Mouse (Mus musculus) telencephalon, adult 2 months (tissue): ENCODE data around the gene Csf1.
"Not testable (repeated sequence)": the region's sequence is repeated elsewhere in the genome, so short reads cannot be mapped to it uniquely, and the experiment has no call there.

Experiments used
- DNase-seq: peaks from one replicate; pipeline ENCODE4 v3.0.0-alpha.2; 2011; ENCODE audit warnings: low read depth, low spot score

Csf1 gene

DNA sequence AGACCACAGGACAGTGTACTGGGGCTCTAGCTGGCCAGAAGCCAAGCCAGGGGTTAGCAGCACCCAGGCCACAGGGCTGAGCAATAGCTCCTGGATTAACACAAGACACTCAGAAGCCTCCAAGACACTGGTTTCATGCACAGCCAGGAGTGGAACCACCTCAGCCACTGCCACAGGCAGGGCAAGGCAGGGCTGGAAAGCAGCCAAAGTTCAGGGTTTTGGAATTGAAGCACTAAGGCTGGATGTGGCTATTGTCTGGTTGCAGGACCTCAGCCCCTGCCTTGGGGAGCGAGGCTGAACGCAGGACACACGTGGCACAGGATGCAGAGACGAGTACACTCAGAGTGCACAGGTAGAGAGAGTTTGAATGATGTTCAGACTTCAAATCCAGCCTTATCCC lies 10.8 kb downstream of the Csf1 start:
- no peak for DNase-seq

DNA sequence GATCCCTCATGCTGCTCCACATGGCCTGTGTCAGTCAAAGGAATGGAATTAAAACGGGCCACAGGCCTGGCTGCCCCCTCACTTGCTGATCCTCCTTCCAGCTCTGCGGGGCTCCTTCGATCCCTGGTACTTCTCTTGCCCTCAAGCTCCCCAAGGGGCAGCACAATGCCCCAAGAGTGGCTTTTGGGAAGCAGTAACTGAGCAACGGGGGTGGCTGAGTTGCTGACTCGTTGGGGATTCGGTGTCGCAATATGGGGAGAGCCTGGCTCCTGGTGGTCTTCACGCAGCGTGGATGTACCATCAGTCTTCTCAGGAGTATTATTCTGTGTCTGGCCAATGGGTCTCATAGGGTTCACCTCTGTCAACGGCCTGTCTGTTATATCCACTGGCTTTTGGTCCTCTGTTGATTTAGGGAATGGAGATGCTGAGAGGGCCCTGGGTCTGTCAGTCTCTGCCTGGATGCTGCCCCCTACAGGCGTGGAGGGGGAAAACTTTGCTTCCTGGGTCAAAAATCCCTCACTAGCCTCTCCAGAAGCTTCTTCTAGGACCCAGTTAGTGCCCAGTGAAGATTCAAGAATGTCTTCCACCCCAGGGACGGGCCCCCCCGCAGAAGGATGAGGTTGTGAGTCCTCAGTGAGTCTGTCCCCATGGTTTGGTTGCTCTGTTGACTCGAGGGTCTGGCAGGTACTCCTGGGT lies 11.9 kb downstream of the Csf1 start:
- DNase-seq = no peak

DNA sequence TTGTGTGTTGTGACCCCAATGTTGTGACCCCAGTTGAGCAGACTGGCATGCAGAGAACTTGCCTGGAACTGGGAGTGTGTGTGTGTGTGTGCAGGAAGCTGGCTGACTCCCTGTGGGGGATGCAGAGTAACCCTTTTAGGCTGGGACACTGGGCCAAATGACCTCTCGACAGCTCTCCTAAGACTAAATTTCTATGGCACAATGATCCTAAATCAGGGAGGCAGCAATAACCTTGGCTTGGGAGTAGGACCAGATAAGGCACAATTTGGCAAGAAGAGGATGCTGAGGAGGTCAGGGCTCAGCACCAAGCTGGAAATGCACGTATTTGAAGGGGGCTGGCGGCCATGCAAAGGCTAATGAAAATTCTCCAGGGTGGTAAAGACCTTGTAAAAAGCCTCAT lies 14.2 kb downstream of the Csf1 start:
- no peak for DNase-seq

DNA sequence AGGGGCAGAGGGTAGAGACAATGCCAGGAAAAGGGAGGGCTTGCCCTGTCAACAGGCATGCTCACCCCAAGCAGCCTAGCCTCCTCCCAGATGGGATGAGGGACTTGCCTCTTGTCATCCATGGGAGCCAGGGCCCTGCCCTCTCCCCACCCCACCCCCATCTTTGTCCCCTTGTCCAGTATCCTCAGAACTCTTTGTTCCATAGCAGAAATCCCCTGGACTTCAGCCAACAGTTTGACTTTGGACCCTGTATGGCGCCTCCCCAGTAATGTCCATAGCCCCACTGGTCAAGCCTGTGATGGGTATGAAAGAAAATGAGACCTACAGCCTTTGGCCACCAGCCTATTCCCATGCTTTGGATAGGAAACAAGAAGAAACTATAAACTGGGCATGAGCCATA lies 16.6 kb downstream of the Csf1 start:
- DNase-seq = no peak

DNA sequence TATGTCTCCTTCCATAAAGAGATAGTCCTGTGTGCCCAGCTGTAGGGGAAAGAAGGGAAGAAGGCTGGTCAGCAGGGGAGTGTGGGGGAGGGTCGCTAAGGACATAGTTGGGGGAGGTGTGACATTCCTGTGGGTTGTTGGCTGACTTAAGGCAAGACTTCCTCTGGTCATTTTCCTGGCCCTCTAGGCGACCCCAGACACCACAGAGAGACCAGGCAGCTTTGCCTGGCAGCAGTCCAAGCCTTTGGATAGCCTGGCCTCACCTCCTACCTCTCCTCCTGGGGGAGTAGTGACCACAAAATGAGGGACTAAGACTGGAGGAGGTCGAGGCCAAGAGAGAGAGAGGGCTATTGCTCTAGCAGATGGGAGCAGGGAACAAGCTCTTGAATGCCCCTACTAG lies 17.2 kb downstream of the Csf1 start:
- no peak for DNase-seq

DNA sequence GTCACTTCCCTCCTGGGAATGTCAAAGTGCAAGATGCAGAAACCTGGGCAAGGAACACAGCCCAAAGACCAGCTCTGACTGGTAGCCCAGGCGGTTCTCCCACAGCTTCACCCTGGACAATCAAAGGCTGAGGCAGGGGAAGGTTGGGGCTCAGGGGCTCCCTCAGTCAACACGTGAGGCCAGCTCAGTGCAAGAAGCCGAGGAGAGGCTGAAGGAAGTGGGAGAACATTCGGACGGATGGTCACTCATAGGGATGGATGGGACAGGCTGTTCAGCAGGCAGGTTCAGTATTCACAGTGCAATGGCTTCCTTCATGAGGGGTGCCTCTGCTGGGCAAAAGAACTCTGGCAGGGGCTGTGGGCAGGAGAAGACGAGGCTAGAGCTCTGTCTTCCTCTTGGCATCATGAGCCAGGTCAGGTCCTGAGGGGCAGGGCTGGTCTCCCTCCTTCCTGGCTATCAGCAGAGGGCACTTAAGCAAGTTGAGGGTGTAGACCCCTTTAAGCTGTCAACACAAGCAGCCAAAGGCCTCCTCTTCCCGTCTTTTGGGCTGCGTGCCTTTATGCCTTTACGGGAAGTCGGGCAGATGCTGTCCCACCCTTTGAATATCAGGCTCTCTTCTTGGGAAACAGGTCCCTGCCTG lies 18.1 kb downstream of the Csf1 start:
- DNase-seq = no peak

DNA sequence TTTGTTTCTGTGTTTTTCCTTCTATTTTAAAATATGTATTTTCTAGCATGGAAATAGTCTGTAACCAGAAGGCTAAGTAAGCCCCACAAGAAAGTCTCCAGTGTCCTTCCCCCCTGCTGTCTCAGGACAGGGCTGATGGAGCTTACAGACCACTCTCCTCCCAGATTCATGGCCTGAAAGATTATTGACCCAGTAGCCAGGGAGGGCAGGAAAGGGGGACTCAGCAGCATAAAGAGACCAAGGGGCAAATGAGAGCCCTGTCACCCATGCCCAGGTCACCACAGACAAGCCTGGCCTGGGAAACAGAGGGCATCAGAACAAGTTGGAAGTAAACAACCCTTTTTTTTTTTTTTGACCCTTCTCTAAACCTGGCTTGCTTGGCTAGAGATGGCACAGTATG lies 18.9 kb downstream of the Csf1 start:
- DNase-seq = no peak

DNA sequence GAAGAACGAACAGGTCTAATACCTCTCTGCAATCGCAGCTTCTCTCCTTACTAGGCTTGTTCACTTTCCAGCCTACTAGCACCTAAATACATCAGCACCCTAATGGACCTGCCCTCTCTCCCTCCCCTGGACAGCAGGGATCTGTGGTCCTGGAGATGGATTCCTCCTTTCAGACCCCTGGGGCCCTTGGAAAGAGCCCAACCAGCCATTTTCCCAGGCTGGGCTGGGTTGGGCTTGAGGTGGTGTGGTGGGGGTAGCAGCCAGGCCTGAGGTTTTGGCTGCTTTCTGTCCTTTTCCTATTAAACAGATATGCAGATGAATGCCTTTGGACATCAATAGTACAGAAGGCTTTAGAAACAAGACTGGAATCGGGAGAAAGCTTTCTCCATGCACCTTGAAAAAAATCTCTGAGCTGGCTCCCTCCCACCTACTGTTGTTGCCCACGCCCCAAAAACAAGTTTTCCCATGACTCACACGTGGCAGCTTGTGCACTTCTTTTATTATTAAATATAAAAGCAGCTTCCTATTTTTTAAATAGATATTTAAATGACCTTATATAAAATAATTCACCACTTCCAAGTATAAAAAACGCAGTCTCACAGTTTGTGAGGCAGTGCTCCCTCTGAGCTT lies 19.6 kb downstream of the Csf1 start:
- DNase-seq = peak; percentile 42

DNA sequence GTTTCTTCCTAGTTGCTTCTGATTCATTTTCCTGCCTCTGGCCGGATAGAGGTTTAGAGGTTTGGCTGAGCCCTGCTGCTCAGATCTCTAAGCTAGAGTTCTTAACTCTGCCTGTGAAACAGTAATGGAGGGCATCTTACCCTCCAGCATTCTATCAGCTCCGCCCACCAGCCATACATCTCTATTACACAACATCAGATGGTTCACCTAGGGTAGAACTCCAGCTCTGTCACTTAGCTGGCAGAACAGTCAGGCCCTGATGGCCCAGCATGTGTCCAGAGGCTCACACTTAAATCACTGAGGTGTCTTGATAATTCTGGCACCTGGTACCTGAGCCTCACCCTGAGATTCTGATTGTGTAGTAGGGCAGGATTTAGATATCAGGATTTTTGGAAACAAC lies 20.3 kb downstream of the Csf1 start:
- DNase-seq = no peak

DNA sequence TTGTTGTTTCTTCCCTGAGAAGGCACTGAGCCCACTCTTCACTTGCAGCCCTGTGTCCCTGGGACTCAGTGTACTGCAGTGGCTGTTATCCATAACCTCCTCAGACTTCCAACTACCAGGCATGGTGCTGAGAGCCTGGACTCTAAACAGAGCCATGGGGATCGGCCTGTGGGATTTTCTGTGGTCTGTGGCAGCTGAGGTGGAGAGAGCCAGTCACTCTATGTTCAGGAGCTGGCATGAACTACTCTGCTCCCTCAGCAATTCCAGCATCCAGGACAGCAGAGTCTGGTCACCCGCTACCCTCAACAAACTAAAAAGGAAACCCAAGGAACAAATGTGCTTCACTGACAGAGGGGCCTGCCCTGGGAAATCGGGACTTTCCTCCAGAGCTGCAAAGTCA lies 20.8 kb downstream of the Csf1 start:
- no peak for DNase-seq

DNA sequence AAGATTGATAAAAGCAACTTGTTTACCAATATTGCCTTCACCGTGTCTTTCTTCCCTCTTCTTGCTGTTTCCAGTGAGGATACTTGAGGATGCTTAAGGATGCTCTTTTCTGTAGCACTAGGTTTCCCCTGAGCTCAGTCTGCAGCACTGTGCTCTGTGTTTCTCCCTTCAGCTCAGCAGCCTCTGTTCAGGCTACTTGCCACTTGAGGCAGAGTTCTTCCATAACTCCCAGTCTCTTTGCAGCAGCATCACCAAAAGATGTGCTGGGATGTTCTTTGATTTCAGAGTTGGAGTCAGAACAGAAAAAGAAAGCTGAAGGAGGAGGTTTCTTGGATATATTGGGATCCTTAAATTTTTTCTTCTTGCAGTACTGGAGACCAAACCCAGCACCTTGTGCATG lies 21.6 kb downstream of the Csf1 start:
- DNase-seq = no peak

DNA sequence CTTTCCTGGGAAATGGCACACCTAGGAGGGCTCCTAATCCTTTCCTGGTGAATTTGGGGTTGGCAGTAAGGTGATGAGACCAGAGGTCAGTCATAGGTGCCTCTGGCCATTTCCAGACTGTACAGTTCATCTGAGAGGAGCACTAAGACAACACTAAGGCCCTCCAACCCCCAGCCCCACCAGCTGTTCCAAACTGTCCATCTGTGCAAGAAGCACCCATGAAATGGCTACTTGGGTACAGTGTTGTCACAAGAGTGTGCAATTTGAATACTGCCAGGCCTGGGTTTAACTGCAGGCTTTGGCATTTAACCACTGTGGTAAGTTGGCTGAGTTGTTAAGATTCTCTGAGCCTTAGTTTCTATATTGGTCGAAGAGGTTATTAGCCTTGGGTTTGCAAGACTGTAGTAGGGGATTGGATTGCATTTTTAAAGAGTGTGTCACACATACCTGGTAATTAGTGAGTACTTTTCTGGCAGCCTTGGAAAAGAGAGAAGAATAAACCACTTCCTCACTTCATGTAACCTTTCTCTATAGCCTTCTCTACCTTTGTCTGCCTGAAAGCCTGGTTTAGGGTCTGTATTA lies 22.6 kb downstream of the Csf1 start:
- DNase-seq = no peak

DNA sequence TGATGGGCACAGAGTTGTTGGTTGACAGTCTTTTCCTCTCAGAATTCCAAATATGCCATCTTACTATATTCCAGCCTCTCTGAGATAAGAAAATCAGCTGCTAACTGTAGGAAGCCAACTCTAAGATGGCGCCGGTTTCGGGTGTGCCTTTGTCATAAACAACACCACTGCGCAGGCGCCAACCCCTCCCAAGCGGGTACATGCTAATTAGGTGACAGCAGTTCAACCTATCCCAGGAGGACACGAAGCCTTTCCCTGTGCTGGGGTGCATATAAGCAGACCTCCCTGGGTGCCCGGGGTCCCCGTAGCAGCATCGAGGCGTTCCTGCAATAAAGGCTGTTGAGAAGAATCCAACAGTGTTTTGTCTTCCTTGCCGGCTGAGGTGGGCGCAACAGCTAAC lies 24.6 kb downstream of the Csf1 start:
- DNase-seq = not testable (repeated sequence)

DNA sequence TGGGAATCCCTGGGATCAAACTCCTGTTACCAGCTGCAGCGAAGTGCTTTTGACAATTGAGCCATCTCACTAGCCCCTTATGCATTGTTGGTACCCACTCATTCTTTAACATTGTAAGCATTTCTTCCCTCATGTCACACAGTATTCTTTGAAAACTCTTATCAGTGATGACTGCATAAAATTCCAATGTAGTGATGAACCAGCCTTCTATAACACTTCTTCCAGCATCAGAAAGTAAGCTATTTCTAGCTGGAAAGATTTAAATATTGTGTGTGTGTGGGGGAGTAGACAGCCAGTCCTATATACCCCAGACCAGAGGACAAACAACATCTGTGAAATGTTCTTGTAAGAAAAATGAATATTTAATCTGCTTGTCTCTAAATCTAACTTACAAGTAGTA lies 26.9 kb downstream of the Csf1 start:
- no peak for DNase-seq

DNA sequence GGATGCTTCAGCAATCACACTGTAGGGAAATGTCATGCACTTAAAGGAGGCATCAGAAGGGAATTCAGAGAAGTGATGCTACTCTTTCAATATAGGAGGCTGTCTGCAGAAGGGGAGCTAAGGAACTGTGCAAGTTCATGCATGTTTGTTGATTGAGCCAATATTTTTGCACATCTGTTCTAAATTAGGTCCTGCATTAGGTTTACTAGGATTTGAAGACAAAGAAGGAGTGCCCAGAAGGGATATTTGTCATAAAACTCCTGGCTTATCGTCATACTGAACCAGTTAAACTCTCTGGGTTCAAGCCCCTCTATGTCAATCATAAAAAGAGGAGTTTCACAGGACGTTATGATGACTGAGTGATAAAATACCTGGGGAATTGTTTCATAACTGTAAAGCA lies 30.0 kb downstream of the Csf1 start:
- no peak for DNase-seq

DNA sequence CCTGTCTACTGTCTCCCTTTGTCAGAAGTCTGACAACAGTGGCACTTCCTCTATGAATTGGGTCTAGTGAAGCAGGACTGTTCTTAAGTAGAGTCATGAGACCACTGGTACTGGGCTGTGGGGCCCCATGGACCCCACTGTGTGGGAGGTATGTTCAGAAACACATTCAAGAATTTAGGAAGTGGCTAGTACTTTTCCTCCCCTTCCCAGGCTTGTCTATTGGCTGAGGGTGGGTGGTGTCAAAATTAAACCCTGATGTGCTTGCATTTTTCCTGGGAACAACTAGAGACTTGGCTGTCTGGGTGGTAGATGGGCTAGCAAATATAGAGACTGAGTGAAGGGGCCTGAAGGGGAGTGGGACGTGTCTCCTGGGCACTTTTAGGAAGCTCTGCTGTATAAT lies 31.8 kb downstream of the Csf1 start:
- DNase-seq = no peak

DNA sequence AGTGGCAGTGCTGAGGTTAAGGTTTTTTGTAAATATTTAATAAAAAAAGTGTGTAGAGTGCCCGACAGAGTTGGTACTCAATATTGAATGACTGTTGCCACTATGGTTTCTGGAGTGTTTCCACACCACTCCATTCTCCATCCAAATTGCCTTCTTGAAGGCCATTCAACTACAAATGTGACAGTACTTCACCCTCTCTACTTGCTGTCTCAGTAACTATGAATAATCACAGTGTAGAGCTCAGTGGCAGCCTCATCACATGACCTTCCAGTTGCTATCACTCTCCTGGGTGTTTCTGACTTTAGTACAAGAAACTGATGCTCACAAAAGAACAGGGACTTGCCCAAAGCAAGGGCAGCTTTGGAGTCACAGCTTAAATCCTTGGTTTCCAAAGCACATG lies 44.3 kb downstream of the Csf1 start:
- no peak for DNase-seq

DNA sequence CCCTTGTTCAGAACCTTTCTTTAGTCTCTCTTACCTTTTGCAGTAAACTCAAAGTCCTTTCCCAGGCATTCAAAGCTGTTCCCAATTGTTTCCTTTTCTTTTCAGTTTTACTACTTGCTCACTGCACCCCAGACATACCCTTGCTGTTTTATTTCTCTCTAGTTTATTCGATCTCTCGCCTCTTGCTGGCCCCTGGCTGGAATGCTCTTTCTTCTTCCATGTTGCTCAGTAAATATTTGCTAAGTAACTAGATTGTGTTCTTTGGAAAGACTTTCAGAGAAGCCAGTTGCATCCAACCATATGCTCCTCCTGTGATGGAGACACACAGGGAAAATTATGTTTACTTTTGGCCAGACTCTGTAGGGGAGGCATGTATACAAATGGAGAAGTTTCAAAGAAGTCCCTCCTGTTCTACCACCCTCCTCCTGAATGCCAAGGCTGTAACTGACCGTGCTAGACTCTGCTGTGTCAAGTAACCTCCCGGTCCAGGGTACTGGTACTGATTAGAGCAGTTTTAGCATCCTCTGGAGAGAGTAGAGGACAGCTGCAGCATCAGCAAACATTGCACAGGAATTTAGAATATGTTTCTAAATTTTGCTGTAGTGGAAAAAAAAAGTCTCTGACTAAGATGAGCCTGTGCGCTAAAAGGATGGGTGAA lies 45.9 kb downstream of the Csf1 start:
- no peak for DNase-seq

DNA sequence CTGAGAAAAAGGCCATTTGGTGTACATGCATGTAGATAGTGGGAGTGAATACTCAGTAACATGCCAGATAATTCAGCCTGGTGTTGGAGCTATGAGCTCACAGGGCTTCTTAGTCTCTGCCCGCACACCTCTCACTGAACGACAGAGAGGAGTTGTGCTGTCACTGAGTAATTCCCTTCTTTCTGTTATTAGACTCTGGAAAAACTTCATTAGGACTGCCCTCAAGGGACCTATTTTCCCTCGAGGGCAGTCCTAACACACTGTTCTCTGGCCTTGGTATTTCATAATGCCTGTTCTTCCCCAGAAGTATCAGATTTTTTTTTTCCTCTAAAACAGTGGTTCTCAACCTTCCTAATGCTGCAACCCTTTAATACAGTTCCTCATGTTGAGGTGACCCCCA lies 48.2 kb downstream of the Csf1 start:
- DNase-seq = no peak

DNA sequence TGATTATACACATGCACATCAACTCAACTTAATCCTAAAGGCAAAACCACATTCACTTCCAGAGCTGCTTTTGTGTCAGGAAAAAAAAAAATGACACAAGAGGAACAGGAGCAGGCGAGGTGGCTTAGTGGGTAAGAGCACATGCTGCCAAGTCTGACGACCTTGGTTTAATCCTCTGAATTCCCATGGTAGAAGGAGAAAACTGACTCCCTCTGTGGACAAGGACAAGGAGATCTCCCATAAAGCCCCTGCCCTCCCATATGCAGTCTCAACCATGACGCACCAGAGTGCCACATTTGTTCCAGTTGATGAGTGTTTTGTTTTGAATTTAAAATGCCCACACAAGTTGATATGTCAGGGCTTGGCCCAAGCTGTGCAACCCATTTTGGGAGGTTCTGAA lies 51.1 kb downstream of the Csf1 start:
- DNase-seq = no peak

DNA sequence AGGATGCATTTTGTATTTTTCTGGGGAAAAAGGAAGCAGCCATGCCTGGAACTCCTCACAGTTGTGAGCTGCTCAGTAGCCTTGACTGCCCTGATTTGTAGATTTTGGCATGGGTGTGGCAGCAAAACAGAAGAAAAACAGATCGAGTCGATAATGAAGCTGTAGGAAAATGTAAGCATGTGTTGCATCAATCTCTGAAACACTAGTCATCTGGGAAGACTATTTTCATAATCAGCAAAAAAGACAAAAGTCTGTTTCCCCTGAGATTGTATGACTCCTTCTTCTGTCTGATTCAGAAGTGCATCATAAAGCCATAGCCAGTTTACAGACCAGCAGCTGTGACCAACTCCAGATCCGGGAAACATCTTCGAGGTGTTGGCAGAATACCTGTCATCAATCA lies 53.0 kb downstream of the Csf1 start:
- no peak for DNase-seq

DNA sequence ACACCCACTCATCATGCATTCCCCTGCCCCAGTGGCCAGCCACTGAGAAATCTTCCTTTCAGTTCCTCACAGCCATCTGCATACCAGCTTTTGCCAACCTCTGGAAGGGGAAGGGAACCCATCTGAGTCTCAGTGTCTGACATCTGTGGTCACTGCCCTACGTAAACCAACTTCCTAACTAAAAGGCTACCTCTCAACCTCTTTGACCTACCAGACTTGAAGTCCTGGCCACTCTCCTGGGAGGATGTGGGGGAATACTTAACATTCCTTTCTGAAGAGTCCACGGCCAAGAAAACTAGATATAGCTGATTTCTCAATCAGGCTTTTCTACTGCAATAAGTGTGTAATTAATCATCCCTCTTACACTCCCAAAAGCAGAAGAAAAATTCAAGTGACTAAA lies 54.1 kb downstream of the Csf1 start:
- no peak for DNase-seq

DNA sequence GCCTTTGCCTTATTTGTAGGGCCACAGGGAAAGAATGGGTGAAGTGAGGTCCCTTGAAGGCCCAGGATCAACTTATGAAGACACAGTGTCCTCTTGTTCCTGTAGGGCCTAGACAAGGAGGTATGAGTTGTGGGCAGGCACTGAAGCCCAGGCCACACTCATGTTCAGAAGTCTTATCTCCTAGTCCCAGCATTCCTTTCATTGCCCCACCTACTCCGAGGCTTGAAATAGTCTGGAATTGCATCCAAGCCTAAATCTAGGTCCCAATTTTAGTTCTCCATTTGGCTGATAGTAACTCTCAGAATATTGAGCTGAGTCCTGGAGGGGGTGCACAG lies 55.9 kb downstream of the Csf1 start:
- no peak for DNase-seq
